Mouse (Mus musculus) CH12.LX (cell line): ENCODE data around the gene Prickle2. TPM values are rescaled to one million over a fixed set of nuclear protein-coding genes. Genes with fewer than 3 reads are reported as not detected.

ENCODE experiments used
- DNase-seq: peaks from one replicate; pipeline ENCODE4 v3.0.0-alpha.2; 2013; ENCODE audit errors: extremely low read depth
- H3K27ac ChIP-seq: 2 replicates; pipeline ENCODE4 v1.5.1; 2012; ENCODE audit warnings: low read depth, mild to moderate bottlenecking, control low read depth, moderate library complexity; ENCODE audit not compliant: insufficient read depth
- H3K27me3 ChIP-seq: replicated peaks from 2 replicates; pipeline ENCODE3; 2012; ENCODE audit warnings: inconsistent platforms
- H3K36me3 ChIP-seq, 2 experiments: replicated peaks in 1 of 2; 2 replicates each; pipeline versions ENCODE3 to v1.6.1; 2012; ENCODE audit warnings: inconsistent platforms in 1 of 2, low read length in 1 of 2, mild to moderate bottlenecking in 1 of 2, mixed read lengths in 1 of 2, moderate library complexity in 1 of 2; ENCODE audit not compliant: control insufficient read depth in 1 of 2, insufficient read depth in 1 of 2
- H3K4me1 ChIP-seq, 2 experiments: 2 replicates each; pipeline ENCODE4 v1.6.1; 2012; ENCODE audit warnings: inconsistent platforms in 1 of 2, moderate library complexity in 1 of 2; ENCODE audit not compliant: insufficient read depth in 2 of 2, control insufficient read depth in 1 of 2
- H3K4me2 ChIP-seq: 2 replicates; pipeline ENCODE4 v1.6.1; 2012; ENCODE audit warnings: low read depth, mild to moderate bottlenecking, control low read depth; ENCODE audit not compliant: poor library complexity, insufficient read depth, severe bottlenecking
- H3K4me3 ChIP-seq, 3 experiments: fragments of 150-350 bp in 1 of 3; sonication (generic) in 1 of 3; replicated peaks in 1 of 3; 2 replicates each; pipeline versions ENCODE3 to v1.5.1; 2011 to 2012; ENCODE audit warnings: low read depth in 2 of 3, low read length in 2 of 3, mild to moderate bottlenecking in 2 of 3, moderate library complexity in 2 of 3, control low read depth in 1 of 3, improper control_type of control experiment in 1 of 3, inconsistent platforms in 1 of 3, mixed read lengths in 1 of 3; ENCODE audit not compliant: poor library complexity in 1 of 3
- H3K79me2 ChIP-seq: replicated peaks from 2 replicates; pipeline ENCODE4 v1.6.1; 2012; ENCODE audit warnings: mild to moderate bottlenecking, moderate library complexity; ENCODE audit not compliant: control insufficient read depth, poor library complexity, insufficient read depth, severe bottlenecking; ENCODE audit errors: extremely low read depth
- H3K9ac ChIP-seq: 2 replicates; pipeline ENCODE4 v1.6.1; 2012; ENCODE audit warnings: low read depth, mild to moderate bottlenecking, control low read depth, moderate library complexity; ENCODE audit not compliant: insufficient read depth
- H3K9me3 ChIP-seq: replicated peaks from 2 replicates; pipeline ENCODE3; 2012; ENCODE audit warnings: low read length, inconsistent platforms, mixed read lengths
- CHD1 ChIP-seq: IDR thresholded peaks from 2 replicates; pipeline ENCODE4 v1.6.1; 2012; ENCODE audit warnings: low read depth, low read length, improper control_type of control experiment, inconsistent platforms
- CHD2 ChIP-seq: IDR thresholded peaks from 2 replicates; pipeline ENCODE4 v1.6.1; 2011; ENCODE audit warnings: low read length, improper control_type of control experiment
- ELF1 ChIP-seq: IDR thresholded peaks from 2 replicates; pipeline ENCODE4 v1.6.1; 2014; ENCODE audit warnings: low read depth, mild to moderate bottlenecking, inconsistent platforms, low read length, improper control_type of control experiment
- ETS1 ChIP-seq: conservative IDR thresholded peaks from 2 replicates; pipeline ENCODE4 v1.6.1; 2012; ENCODE audit warnings: low read depth, mild to moderate bottlenecking, inconsistent platforms, low read length, improper control_type of control experiment, moderate library complexity
- HCFC1 ChIP-seq: IDR thresholded peaks from 2 replicates; pipeline ENCODE4 v1.6.1; 2012; ENCODE audit warnings: low read depth, mild to moderate bottlenecking, inconsistent platforms, low read length, improper control_type of control experiment
- IRF4 ChIP-seq: IDR thresholded peaks from 2 replicates; pipeline ENCODE4 v1.6.1; 2014; ENCODE audit warnings: low read depth, mild to moderate bottlenecking, inconsistent platforms, low read length, improper control_type of control experiment
- MAX ChIP-seq: IDR thresholded peaks from 2 replicates; pipeline ENCODE4 v1.6.1; 2011; ENCODE audit warnings: low read length, improper control_type of control experiment
- MAZ ChIP-seq: IDR thresholded peaks from 2 replicates; pipeline ENCODE4 v1.6.1; 2012; ENCODE audit warnings: low read depth, mild to moderate bottlenecking, inconsistent platforms, low read length, improper control_type of control experiment, moderate library complexity
- NRF1 ChIP-seq: IDR thresholded peaks from 2 replicates; pipeline ENCODE4 v1.6.1; 2014; ENCODE audit warnings: low read depth, mild to moderate bottlenecking, inconsistent platforms, low read length, improper control_type of control experiment, moderate library complexity
- PAX5 ChIP-seq: IDR thresholded peaks from 2 replicates; pipeline ENCODE4 v1.6.1; 2012; ENCODE audit warnings: low read length, inconsistent platforms, mixed read lengths
- POLR2A ChIP-seq: IDR thresholded peaks from 2 replicates; pipeline ENCODE4 v1.6.1; 2011; ENCODE audit warnings: low read depth, mild to moderate bottlenecking, improper control_type of control experiment, low read length
- RAD21 ChIP-seq: IDR thresholded peaks from 2 replicates; pipeline ENCODE4 v1.6.1; 2011; ENCODE audit warnings: low read depth, mild to moderate bottlenecking, low read length, improper control_type of control experiment, moderate library complexity
- RCOR1 ChIP-seq: conservative IDR thresholded peaks from 2 replicates; pipeline ENCODE4 v1.6.1; 2012; ENCODE audit warnings: low read depth, mild to moderate bottlenecking, inconsistent platforms, low read length, improper control_type of control experiment
- SIN3A ChIP-seq: IDR thresholded peaks from 2 replicates; pipeline ENCODE4 v1.6.1; 2012; ENCODE audit warnings: low read length, improper control_type of control experiment, inconsistent platforms
- TBP ChIP-seq: conservative IDR thresholded peaks from 2 replicates; pipeline ENCODE4 v1.6.1; 2011; ENCODE audit warnings: low read depth, low read length, improper control_type of control experiment
- TCF12 ChIP-seq: IDR thresholded peaks from 2 replicates; pipeline ENCODE4 v1.6.1; 2014; ENCODE audit warnings: low read depth, mild to moderate bottlenecking, inconsistent platforms, low read length, improper control_type of control experiment
- USF1 ChIP-seq: IDR thresholded peaks from 2 replicates; pipeline ENCODE4 v1.6.1; 2014; ENCODE audit warnings: low read depth, mild to moderate bottlenecking, inconsistent platforms, low read length, improper control_type of control experiment
- USF2 ChIP-seq: conservative IDR thresholded peaks from 2 replicates; pipeline ENCODE4 v1.6.1; 2011; ENCODE audit warnings: low read depth, low read length, improper control_type of control experiment
- ZC3H11A ChIP-seq: IDR thresholded peaks from 2 replicates; pipeline ENCODE4 v1.6.1; 2012; ENCODE audit warnings: low read depth, mild to moderate bottlenecking, inconsistent platforms, low read length, improper control_type of control experiment
- ZKSCAN1 ChIP-seq: IDR thresholded peaks from 2 replicates; pipeline ENCODE4 v1.6.1; 2012; ENCODE audit warnings: low read depth, inconsistent platforms, low read length, improper control_type of control experiment, borderline replicate concordance
- dilution Hi-C: fragments of 300-500 bp; cut with MboI; formaldehyde crosslinking; loops from 2 replicates; pipeline ENCODE4 v1.14.3; 2020; ENCODE audit warnings: low sequenced_read_pairs; ENCODE audit not compliant: extremely low pct_unique_long_range_greater_than_20kb, extremely low pct_ligation_motif_present
- in situ Hi-C: fragments of 300-500 bp; cut with MboI; formaldehyde crosslinking; loops from 3 replicates; pipeline ENCODE4 v1.14.3; 2019; ENCODE audit warnings: low sequenced_read_pairs, low pct_ligation_motif_present, low pct_unique_long_range_greater_than_20kb, mixed read lengths
- polyA plus RNA-seq: library from polyadenylated mRNA; unstranded; fragments of >175 nt; gene quantifications from 2 replicates; pipeline ENCODE4 v1.2.1, GENCODE M21; 2012; ENCODE audit warnings: low read depth; ENCODE audit not compliant: insufficient read length
- total RNA-seq, 2 experiments: library from RNA; depleted of rRNA; stranded (reverse); fragments of 300-350 nt in 1 of 2; fragments of >200 nt in 1 of 2; gene quantifications; 2 replicates each; pipeline ENCODE4 v1.2.3; 2012 to 2014

Gene Prickle2
- total and polyA plus RNA-seq, 3 experiments = not detected

DNA sequence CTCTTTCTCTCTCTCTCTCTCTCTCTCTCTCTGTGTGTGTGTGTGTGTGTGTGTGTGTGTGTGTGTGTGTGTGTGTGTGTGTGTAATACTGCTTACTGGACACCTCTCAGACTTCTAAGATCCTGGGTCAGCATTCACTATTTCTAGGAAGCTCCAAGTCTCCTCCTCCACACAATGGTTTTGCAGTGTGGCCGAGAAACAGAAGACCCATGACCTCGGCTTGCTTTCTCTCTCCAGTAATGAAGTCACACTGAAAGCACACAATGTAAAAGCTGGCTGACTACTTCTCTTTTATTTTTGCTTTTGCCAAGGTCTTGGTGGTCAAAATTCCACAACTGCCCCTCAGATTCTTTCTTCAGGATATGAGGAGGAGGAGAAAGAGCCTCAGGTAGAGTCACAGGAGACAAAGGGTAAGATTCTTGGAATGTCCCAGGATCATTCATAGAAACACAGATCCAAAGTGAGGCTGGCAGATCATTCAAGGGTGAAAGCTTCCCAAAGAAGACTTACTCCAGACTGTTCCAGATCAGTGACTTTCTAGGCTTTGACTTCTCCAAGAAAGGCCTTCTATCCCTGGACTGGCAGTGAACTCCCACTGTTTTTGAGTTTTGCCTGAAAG is 93.7 kb downstream of the Prickle2 start:
- TF ChIP-seq RAD21 (no peak), SIN3A (no peak), USF1 (no peak), MAX (no peak), NRF1 (no peak)
- Histone ChIP-seq H3K79me2 (no peaks in the 10 kb centered on the region), H3K4me2 (no peak overlapping the region), H3K9me3 (peaks cover 69% of the 10 kb centered on the region), H3K36me3 (no peaks in the 10 kb centered on the region), H3K27ac (no peak overlapping the region), H3K4me1 (no peaks in the 10 kb centered on the region), H3K4me3 (no peak overlapping the region), H3K27me3 (no peaks in the 10 kb centered on the region), H3K9ac (no peak overlapping the region)
- DNase-seq = no peak
- in situ Hi-C loops = no loop called here
- dilution Hi-C loops = no loop called here

GRCm38 (mm10) chr6:92609682-92610235 is 96.2 kb downstream of the Prickle2 start:
- H3K27ac ChIP-seq = no peak overlapping the region
- no peak for DNase-seq
- no peaks in the 10 kb centered on the region for H3K36me3 ChIP-seq
- dilution Hi-C loops (no loop called here), in situ Hi-C loops (no loop called here)
- H3K4me1 ChIP-seq = no peaks in the 10 kb centered on the region
- H3K79me2 ChIP-seq = no peaks in the 10 kb centered on the region
- no peak overlapping the region for H3K4me3 ChIP-seq
- H3K9ac ChIP-seq = no peak overlapping the region
- no peak overlapping the region for H3K4me2 ChIP-seq
- H3K27me3 ChIP-seq = no peaks in the 10 kb centered on the region
- TF ChIP-seq TCF12 = no peak
- no peak for TF ChIP-seq CHD1
- no peak for TF ChIP-seq PAX5
- no peak for TF ChIP-seq HCFC1
- TF ChIP-seq IRF4 = no peak
- TF ChIP-seq TBP = no peak
- no peak for TF ChIP-seq MAX
- H3K9me3 ChIP-seq = peaks cover 74% of the 10 kb centered on the region

DNA sequence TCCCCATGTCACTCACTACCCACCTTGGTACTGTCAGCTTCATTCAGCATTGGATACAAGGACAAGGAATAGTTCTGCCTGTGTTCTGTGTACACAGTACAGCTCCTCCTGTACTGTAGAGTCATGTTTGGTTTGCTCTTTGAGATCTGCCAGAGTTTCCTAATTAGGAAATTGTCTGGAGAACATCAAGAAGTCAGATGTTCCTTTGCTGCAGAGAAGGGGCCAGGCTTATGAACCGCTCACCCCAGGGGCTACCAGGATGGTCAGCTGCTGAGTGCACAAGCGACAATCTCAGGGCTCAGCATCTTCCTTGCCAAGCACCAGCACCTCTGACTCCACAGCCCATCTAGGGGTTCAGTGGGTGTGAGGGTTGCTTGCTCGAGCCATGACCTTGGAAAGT is 96.9 kb downstream of the Prickle2 start:
- in situ Hi-C loops (no loop called here), dilution Hi-C loops (no loop called here)
- no peaks in the 10 kb centered on the region for H3K4me1 ChIP-seq
- H3K36me3 ChIP-seq = no peaks in the 10 kb centered on the region
- no peak overlapping the region for H3K4me3 ChIP-seq
- peaks cover 68% of the 10 kb centered on the region for H3K9me3 ChIP-seq
- no peak overlapping the region for H3K9ac ChIP-seq
- no peak overlapping the region for H3K4me2 ChIP-seq
- no peaks in the 10 kb centered on the region for H3K79me2 ChIP-seq
- H3K27me3 ChIP-seq = no peaks in the 10 kb centered on the region
- TF ChIP-seq PAX5 (no peak), USF1 (no peak), USF2 (no peak), ZKSCAN1 (no peak), MAZ (no peak), TBP (no peak), ZC3H11A (no peak), MAX (no peak), ETS1 (no peak), CHD2 (no peak), POLR2A (no peak), IRF4 (no peak), ELF1 (no peak), CHD1 (no peak), RCOR1 (no peak)
- no peak for DNase-seq
- H3K27ac ChIP-seq = no peak overlapping the region
